Mouse (Mus musculus) ES-E14 (cell line): ENCODE measurements around the gene Mylk4. TPM values are rescaled to one million over a fixed set of nuclear protein-coding genes. Genes with fewer than 3 reads are reported as not detected.

ENCODE experiments used
- DNase-seq: peaks from one replicate; pipeline ENCODE4 v3.0.0-alpha.2; 2013; ENCODE audit warnings: low read depth, low spot score
- H3K27ac ChIP-seq: 2 replicates; pipeline ENCODE4 v1.5.1; 2012; ENCODE audit warnings: low read depth, mild to moderate bottlenecking, low read length, moderate library complexity, mixed read lengths; ENCODE audit not compliant: poor library complexity, insufficient read depth, severe bottlenecking
- H3K36me3 ChIP-seq: 2 replicates; pipeline ENCODE4 v1.6.1; 2012; ENCODE audit warnings: mild to moderate bottlenecking, low read length, moderate library complexity, mixed read lengths; ENCODE audit not compliant: control insufficient read depth, poor library complexity, insufficient read depth, severe bottlenecking
- H3K4me1 ChIP-seq, 2 experiments: fragments of 150-350 bp in 1 of 2; sonication (generic) in 1 of 2; 2 replicates each; pipeline ENCODE4 v1.6.1; 2012; ENCODE audit warnings: low read length in 2 of 2, mild to moderate bottlenecking in 1 of 2, mixed read lengths in 1 of 2; ENCODE audit not compliant: control insufficient read depth in 2 of 2, insufficient read depth in 2 of 2, poor library complexity in 1 of 2
- H3K4me3 ChIP-seq, 2 experiments: fragments of 150-350 bp in 1 of 2; sonication (generic) in 1 of 2; 2 replicates each; pipeline ENCODE4 v1.5.1; 2012; ENCODE audit warnings: low read length in 2 of 2, low read depth in 1 of 2, mild to moderate bottlenecking in 1 of 2, mixed read lengths in 1 of 2; ENCODE audit not compliant: insufficient read depth in 1 of 2, poor library complexity in 1 of 2, severe bottlenecking in 1 of 2
- H3K9ac ChIP-seq: 2 replicates; pipeline ENCODE4 v1.6.1; 2012; ENCODE audit warnings: low read depth, mild to moderate bottlenecking, low read length, mixed read lengths; ENCODE audit not compliant: poor library complexity, insufficient read depth, severe bottlenecking
- H3K9me3 ChIP-seq: fragments of 150-350 bp; sonication (generic); 2 replicates; pipeline ENCODE4 v1.6.1; 2012; ENCODE audit warnings: low read depth, mild to moderate bottlenecking, low read length; ENCODE audit not compliant: control insufficient read depth, insufficient read depth
- CHD2 ChIP-seq: IDR thresholded peaks from 2 replicates; pipeline ENCODE4 v1.6.1; 2014; ENCODE audit warnings: mild to moderate bottlenecking, low read depth, low read length, inconsistent platforms
- HCFC1 ChIP-seq: IDR thresholded peaks from 2 replicates; pipeline ENCODE4 v1.6.1; 2012; ENCODE audit warnings: low read length, inconsistent platforms, borderline replicate concordance; ENCODE audit not compliant: insufficient read depth
- MAFK ChIP-seq: IDR thresholded peaks from 2 replicates; pipeline ENCODE4 v1.6.1; 2014; ENCODE audit warnings: mild to moderate bottlenecking, low read depth, low read length, inconsistent platforms; ENCODE audit not compliant: insufficient read depth
- ZC3H11A ChIP-seq: IDR thresholded peaks from 2 replicates; pipeline ENCODE4 v1.6.1; 2012; ENCODE audit warnings: low read depth, mild to moderate bottlenecking, inconsistent platforms, low read length, borderline replicate concordance
- ZNF384 ChIP-seq: IDR thresholded peaks from 2 replicates; pipeline ENCODE4 v1.6.1; 2012; ENCODE audit warnings: low read depth, low read length, inconsistent platforms
- in situ Hi-C, 2 experiments: fragments of 600-800 bp; cut with MboI; formaldehyde crosslinking; loops; one replicate each; pipeline ENCODE4 v1.15.1; 2025; ENCODE audit warnings: low sequenced_read_pairs in 2 of 2, inconsistent platforms in 1 of 2; ENCODE audit not compliant: unreplicated experiment in 2 of 2
- total RNA-seq: library from RNA; depleted of rRNA; stranded (reverse); fragments of 300-350 nt; gene quantifications from 2 replicates; pipeline ENCODE4 v1.2.3, GENCODE M21; 2012

The Mylk4 gene
- total RNA-seq, 1 experiment: not detected

DNA sequence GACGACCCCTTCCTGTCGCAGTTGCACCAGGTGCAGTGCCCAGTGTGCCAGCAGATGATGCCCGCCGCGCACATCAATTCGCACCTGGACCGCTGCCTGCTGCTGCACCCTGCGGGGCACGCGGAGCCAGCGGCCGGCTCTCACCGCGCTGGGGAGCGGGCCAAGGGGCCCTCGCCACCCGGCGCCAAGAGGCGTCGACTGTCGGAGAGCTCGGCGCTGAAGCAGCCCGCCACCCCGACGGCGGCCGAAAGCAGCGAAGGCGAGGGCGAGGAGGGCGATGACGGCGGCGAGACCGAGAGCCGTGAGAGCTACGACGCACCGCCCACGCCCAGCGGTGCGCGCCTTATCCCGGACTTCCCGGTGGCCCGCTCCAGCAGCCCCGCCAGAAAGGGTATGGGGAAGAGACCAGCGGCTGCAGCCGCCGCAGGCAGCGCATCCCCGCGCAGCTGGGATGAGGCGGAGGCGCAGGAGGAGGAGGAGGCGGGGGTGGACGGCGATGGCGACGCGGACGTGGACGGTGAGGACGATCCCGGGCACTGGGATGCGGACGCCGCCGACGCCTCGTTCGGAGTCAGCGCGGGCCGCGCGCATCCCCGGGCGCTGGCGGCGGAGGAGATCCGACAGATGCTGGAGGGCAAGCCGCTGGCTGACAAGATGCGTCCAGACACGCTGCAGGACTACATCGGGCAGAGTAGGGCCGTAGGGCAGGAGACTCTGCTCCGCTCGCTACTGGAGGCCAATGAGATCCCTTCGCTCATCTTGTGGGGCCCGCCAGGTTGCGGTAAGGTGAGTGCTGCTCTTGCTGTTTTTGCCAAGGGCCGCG lies 18.7 kb upstream of the Mylk4 start, which contains the start of gene D930007J09Rik:
TSS of gene D930007J09Rik (minus strand) at position 591 of the 823 bp plus-strand sequence.
- H3K4me1 ChIP-seq: peaks cover 2 to 5% of the 10 kb centered on the region in 2 experiments; a peak in 2 of 4 replicates
- TF ChIP-seq MAFK (no peak), ZNF384 (no peak), HCFC1 (no peak), CHD2 (no peak), ZC3H11A (no peak)
- H3K36me3 ChIP-seq: peaks cover 4% of the 10 kb centered on the region; the same call in 1 of the 2 replicates
- no peaks in the 10 kb centered on the region for H3K9me3 ChIP-seq
- no peak for DNase-seq
- H3K27ac ChIP-seq: no peak within 1 kb of the TSS
- H3K9ac ChIP-seq: peak within 1 kb of the TSS; percentile 88
- H3K4me3 ChIP-seq: peak within 1 kb of the TSS; percentile 79 to 83
- in situ Hi-C loops: no loop called here

DNA sequence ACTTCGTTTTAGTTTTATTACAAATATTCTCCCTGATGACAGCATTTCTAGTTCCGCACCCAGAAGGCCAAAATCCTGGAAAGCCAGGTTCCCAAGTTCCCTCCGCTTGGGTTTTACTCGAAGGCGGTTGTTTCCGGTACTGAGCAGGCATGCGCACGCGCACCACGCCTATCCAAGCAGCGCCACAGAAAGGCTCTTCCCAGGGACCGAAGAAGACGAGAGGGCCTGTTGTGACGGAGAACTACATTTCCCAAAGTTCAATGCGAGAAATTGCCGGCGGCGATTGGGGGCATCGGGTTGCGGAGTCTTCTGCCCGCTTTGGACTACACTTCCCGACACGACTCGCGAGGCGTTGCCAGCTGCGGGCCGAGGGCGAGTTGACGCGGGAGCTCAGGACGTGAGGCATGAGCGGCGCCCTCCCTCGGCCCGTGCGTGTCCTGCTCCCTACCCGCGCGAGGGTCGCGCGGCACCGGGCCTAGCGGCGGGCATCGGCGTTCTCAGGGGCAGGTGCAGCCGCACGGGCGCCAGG lies 18.0 kb upstream of the Mylk4 start, which contains the start of gene Wrnip1:
TSS of gene Wrnip1 (plus strand) at position 346 of the 529 bp plus-strand sequence.
- Histone ChIP-seq H3K4me3 (peak within 1 kb of the TSS; percentile 79 to 83), H3K36me3 (peaks cover under 1% of the 10 kb centered on the region; the same call in 1 of the 2 replicates), H3K27ac (no peak within 1 kb of the TSS), H3K4me1 (peaks cover under 1 to 2% of the 10 kb centered on the region in 2 experiments; a peak in 1 of 4 replicates), H3K9ac (peak within 1 kb of the TSS; percentile 88), H3K9me3 (no peaks in the 10 kb centered on the region)
- peak; percentile 99 for DNase-seq
- TF ChIP-seq ZC3H11A (no peak), MAFK (no peak), CHD2 (peak; percentile 85), ZNF384 (no peak), HCFC1 (peak; percentile 95)
- in situ Hi-C loops: no loop called here

DNA sequence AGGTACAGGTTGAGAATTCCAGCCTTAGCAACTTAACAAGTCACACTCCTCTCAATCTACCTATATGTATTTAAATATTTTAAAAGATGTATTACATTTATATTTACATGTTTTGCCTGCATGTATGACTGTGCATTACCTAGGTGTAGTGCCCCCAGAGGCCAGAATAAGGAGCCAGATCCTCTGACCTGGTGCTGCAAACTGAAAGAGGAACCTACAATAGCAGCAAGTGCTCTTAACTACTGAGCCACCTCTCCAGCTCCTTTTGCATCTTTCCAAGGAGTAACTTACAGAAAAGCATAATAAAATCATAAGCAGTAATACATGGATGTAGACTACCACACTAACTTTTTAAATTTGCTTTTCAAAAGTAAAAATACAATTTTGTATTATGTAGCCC lies 17.1 kb upstream of the Mylk4 start:
- no peak overlapping the region for H3K27ac ChIP-seq

GRCm38 (mm10) chr13:32799131-32799530 lies 15.4 kb upstream of the Mylk4 start:
- no peaks in the 10 kb centered on the region for H3K4me1 ChIP-seq
- no peak overlapping the region for H3K27ac ChIP-seq
- H3K9ac ChIP-seq: no peak overlapping the region
- TF ChIP-seq ZNF384: peak; percentile 87; the same call in 1 of the 2 replicates
- TF ChIP-seq MAFK: no peak
- no peak for TF ChIP-seq CHD2
- TF ChIP-seq ZC3H11A: no peak
- TF ChIP-seq HCFC1: no peak
- H3K36me3 ChIP-seq: no peaks in the 10 kb centered on the region
- DNase-seq: no peak
- in situ Hi-C loops: no loop called here
- no peak overlapping the region for H3K4me3 ChIP-seq
- no peaks in the 10 kb centered on the region for H3K9me3 ChIP-seq

More for the DNA sequence above, 17.1 kb upstream of the Mylk4 start:
- no peaks in the 10 kb centered on the region for H3K9me3 ChIP-seq
- no peak for DNase-seq
- TF ChIP-seq ZC3H11A (no peak), MAFK (no peak), HCFC1 (no peak), ZNF384 (no peak), CHD2 (no peak)
- H3K36me3 ChIP-seq: no peaks in the 10 kb centered on the region; the same call in 1 of the 2 replicates
- peak overlapping the region in 1 of 2 experiments; percentile 52; a peak in 1 of 4 replicates for H3K4me3 ChIP-seq
- H3K4me1 ChIP-seq: no peaks in the 10 kb centered on the region
- H3K9ac ChIP-seq: no peak overlapping the region
- in situ Hi-C loops: no loop called here
